Mouse (Mus musculus) limb, embryonic 11.5 days (tissue): ENCODE measurements at regions not wholly inside any gene's neighbourhood (a gene's known extent, or its start where the extent isn't known, plus 50 kb on each side); places are given as distances from the start of the nearest gene placed in this dataset.

Experiments
- ATAC-seq: fragments of 200-750 bp; cut with Nextera tagmentation; 2 replicates; pipeline ENCODE4 v1.8.0; 2017; ENCODE audit warnings: low read depth; ENCODE audit not compliant: insufficient number of reproducible peaks, low FRiP score, low TSS enrichment
- DNase-seq: peaks from one replicate; pipeline ENCODE4 v3.0.0-alpha.2; 2015; ENCODE audit warnings: low spot score
- H3K27ac ChIP-seq: fragments of 300-500 bp; sonication (generic); replicated peaks from 2 replicates; pipeline ENCODE4 v1.5.1; 2014; ENCODE audit warnings: low read depth, mild to moderate bottlenecking, low read length
- H3K27me3 ChIP-seq: fragments of 300-500 bp; sonication (generic); 2 replicates; pipeline ENCODE4 v1.6.1; 2014; ENCODE audit warnings: mild to moderate bottlenecking, low read length, mixed read lengths; ENCODE audit not compliant: control insufficient read depth, insufficient read depth
- H3K36me3 ChIP-seq: fragments of 300-500 bp; sonication (generic); 2 replicates; pipeline ENCODE4 v1.6.1; 2014; ENCODE audit warnings: mild to moderate bottlenecking, low read length, moderate library complexity, mixed read lengths; ENCODE audit not compliant: control insufficient read depth, insufficient read depth
- H3K4me1 ChIP-seq: fragments of 300-500 bp; sonication (generic); 2 replicates; pipeline ENCODE4 v1.6.1; 2014; ENCODE audit warnings: low read length, mixed read lengths; ENCODE audit not compliant: control insufficient read depth, insufficient read depth
- H3K4me2 ChIP-seq: fragments of 300-500 bp; sonication (generic); 2 replicates; pipeline ENCODE4 v1.6.1; 2014; ENCODE audit warnings: low read depth, mild to moderate bottlenecking, moderate library complexity; ENCODE audit not compliant: severe bottlenecking
- H3K4me3 ChIP-seq: fragments of 300-500 bp; sonication (generic); 2 replicates; pipeline ENCODE4 v1.5.1; 2014; ENCODE audit warnings: low read depth, low read length
- H3K9ac ChIP-seq: fragments of 300-500 bp; sonication (generic); 2 replicates; pipeline ENCODE4 v1.6.1; 2014; ENCODE audit warnings: mild to moderate bottlenecking, low read length
- H3K9me3 ChIP-seq: fragments of 300-500 bp; sonication (generic); 2 replicates; pipeline ENCODE4 v1.6.1; 2016; ENCODE audit warnings: low read length; ENCODE audit not compliant: control insufficient read depth
- WGBS: fragments of 180-500 bp; shearing (Covaris S2); extraction: QIAGEN DNeasy Blood & Tissue Kit; methylation state at CpG from one replicate; pipeline ENCODE4 v1.1.7; 2014; 5-methylcytosine and 5-hydroxymethylcytosine counted together

DNA sequence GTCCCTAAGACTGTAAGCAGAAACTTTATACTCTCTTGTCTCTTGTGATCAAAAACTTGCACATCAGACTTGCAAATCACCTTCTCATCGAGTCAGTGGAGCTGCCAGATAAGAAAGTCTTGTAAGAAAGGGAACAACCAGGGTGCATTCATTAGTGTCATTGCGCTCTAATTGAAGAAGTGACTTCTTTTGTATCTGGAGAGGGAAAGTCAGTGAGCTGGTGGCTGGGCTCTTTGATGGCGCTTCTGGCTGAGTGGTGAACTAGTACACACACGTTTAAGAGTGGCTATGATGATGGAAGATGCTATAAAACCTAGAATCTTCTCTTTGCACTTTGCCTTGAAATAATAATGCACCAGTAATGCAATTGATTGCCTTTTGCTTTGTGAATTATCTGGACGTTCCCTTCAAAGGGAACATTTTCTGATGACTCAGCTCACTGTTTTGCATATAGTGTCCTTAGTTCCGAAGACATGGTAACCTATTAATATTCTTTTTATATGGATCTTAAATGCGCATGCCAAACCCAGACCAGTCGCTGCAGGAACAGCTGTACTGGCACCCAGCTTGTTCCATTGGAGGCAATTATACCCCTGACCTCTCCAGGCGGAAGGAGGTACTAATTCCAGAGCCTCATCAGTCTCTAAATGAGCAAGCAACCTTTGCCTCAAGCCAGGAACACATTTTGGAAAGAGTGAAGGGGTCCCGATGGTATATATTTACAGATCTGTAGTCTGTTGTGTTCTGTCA, 147.3 kb upstream of the Cdh6 start:
- no peak for DNase-seq
- ATAC-seq: no peak
- no peaks in the 10 kb centered on the region for H3K27me3 ChIP-seq

DNA sequence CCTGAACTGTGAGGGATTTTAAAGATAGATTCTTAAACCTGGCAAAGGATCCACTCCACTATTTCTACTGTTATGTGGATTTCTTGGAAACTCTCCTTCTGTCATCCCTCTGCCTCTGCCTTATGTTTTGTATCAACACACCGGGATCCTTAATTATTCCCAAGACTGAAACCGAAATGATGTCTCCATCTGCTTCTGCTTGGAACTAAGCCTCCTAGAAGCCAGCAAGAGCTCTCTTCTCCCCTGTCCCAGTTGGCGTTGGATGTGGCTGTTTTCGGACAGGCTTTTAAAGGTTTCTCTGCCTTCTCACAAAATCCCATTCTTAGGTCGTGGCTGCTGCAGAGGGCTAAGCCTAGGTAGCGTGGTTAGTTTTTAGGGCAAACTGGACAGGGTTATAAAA, 131.1 kb upstream of the Cdh6 start:
- Histone ChIP-seq H3K9ac (no peak overlapping the region), H3K4me1 (no peaks in the 10 kb centered on the region), H3K36me3 (no peaks in the 10 kb centered on the region), H3K27ac (no peak overlapping the region), H3K9me3 (no peaks in the 10 kb centered on the region), H3K4me2 (no peak overlapping the region), H3K4me3 (no peak overlapping the region), H3K27me3 (no peaks in the 10 kb centered on the region)
- no peak for DNase-seq
- WGBS: 41% methylated on average over 6 of the region's 6 CpGs
- ATAC-seq: no peak

More for the DNA sequence above, 147.3 kb upstream of the Cdh6 start:
- no peak overlapping the region for H3K4me2 ChIP-seq
- H3K9ac ChIP-seq: no peak overlapping the region
- no peaks in the 10 kb centered on the region for H3K36me3 ChIP-seq
- 51% methylated on average over 10 of the region's 10 CpGs for WGBS
- no peak overlapping the region for H3K27ac ChIP-seq
- no peaks in the 10 kb centered on the region for H3K4me1 ChIP-seq
- H3K4me3 ChIP-seq: no peak overlapping the region
- no peaks in the 10 kb centered on the region for H3K9me3 ChIP-seq

DNA sequence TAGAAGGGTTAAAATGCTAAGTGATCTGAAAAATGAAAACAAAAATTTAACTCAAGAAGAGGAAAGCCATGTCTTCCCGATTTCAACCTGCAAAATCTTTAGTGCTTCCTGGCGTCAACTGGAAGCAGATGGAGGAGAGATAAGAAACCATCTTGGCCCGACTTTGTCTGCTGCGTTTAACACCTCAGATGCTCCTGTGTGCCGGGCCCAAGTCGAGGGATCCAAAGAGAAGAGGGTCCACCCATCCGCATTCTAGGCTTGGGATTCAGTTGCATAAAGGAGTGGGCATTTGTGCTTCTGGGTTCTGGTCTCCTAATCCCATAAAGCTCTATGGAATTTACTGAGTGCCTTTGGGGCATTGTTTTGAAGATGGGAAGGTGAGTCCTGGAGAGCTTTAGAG, 130.0 kb upstream of the Cdh6 start:
- DNase-seq (no peak), ATAC-seq (no peak)
- Histone ChIP-seq H3K4me1 (no peaks in the 10 kb centered on the region), H3K4me3 (no peak overlapping the region), H3K9ac (no peak overlapping the region), H3K27ac (no peak overlapping the region), H3K27me3 (no peaks in the 10 kb centered on the region), H3K9me3 (no peaks in the 10 kb centered on the region), H3K4me2 (no peak overlapping the region), H3K36me3 (no peaks in the 10 kb centered on the region)
- WGBS: 75% methylated on average over 7 of the region's 7 CpGs

DNA sequence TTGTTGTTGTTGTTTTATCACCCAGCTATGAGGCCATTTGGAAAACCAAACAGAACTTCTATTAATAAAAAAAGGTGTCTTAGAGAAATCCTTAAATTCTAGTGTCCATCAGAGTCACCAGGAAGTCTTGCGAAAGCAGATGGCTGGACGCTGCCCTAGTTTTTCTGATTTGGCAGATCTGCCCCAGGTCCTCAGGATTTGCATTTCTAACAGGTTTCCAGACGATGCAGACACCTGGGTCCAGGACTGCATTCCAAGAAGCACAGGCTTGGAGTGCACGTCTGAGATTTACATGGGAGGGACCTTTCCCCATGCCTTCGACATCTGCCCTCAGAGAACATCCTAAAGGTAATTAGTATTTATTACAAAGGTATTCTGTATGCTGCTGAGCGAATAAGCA, 129.2 kb upstream of the Cdh6 start:
- Histone ChIP-seq H3K27ac (no peak overlapping the region), H3K9me3 (no peaks in the 10 kb centered on the region), H3K36me3 (no peaks in the 10 kb centered on the region), H3K9ac (no peak overlapping the region), H3K4me3 (no peak overlapping the region), H3K4me1 (no peaks in the 10 kb centered on the region), H3K4me2 (no peak overlapping the region), H3K27me3 (no peaks in the 10 kb centered on the region)
- ATAC-seq: no peak
- 75% methylated on average over 6 of the region's 6 CpGs for WGBS
- no peak for DNase-seq

DNA sequence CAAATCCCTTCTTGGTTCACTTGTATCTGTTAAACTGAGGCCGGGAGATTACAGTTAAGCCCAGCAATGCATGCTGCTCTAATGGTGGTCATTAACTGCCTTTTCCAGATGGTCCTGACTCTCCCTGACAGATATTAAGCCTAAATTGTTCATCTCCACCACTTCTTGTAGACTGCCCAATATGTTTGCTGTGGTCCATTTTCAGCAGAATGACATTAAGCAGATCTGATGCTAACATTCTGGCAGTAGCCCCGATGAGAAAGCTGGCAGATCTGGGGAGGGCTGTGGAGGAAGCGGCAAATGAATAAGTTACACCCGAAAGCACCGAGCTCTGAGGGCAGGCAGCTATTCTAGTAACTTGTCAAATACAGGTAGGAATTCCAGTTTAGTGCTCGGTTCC, 123.5 kb upstream of the Cdh6 start:
- WGBS: 65% methylated on average over 6 of the region's 6 CpGs
- H3K27ac ChIP-seq: no peak overlapping the region

DNA sequence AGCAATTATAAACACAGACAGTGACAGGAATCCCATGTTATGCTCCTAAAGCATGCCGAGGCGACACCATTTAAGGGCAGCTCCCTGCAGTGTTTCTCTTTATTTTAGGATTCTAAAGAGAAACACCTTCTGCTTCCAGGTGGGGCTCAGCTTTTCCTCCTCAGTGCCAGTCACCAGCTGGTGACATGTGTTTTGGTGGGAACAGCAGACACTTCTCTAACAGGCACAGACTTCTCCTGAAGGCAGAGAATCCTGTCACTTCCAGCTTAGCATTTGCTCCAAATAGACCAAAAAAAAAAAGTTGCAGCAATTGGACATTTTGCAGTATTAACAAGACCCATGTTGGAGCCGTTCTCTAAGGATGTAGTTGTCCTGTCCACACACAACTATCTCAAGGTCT, 115.6 kb upstream of the Cdh6 start:
- Histone ChIP-seq H3K4me1 (no peaks in the 10 kb centered on the region), H3K9me3 (no peaks in the 10 kb centered on the region), H3K4me2 (no peak overlapping the region), H3K4me3 (no peak overlapping the region), H3K9ac (no peak overlapping the region), H3K27ac (no peak overlapping the region), H3K27me3 (no peaks in the 10 kb centered on the region), H3K36me3 (no peaks in the 10 kb centered on the region)
- WGBS: 85% methylated on average over 3 of the region's 3 CpGs
- no peak for DNase-seq
- no peak for ATAC-seq

More for the DNA sequence above, 123.5 kb upstream of the Cdh6 start:
- Histone ChIP-seq H3K36me3 (no peaks in the 10 kb centered on the region), H3K4me1 (no peaks in the 10 kb centered on the region), H3K9ac (no peak overlapping the region), H3K4me2 (no peak overlapping the region), H3K27me3 (no peaks in the 10 kb centered on the region), H3K9me3 (no peaks in the 10 kb centered on the region), H3K4me3 (no peak overlapping the region)
- ATAC-seq (no peak), DNase-seq (no peak)

DNA sequence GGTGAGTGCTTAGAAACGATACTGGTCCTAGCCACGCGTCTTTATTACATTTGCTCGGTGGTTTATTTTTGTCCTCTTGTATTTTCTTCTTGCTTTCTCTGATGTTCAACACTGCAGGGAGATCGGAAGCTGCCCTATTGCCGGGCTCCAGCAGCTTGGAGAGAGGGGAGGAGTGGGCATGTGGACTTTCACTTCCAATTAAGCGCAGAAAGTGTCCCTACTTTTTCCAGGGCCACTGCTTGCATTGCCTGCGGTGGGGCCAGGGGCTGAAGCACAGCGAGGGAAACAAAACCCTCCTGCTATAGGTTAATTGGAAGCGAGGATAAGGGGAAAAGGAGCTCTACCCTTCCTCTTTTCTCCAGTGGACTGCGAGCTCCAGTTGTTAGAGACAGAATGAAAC, 114.4 kb upstream of the Cdh6 start:
- no peak overlapping the region for H3K27ac ChIP-seq
- H3K4me2 ChIP-seq: no peak overlapping the region
- peak; percentile 39 for DNase-seq
- H3K9me3 ChIP-seq: no peaks in the 10 kb centered on the region
- H3K27me3 ChIP-seq: no peaks in the 10 kb centered on the region
- no peak for ATAC-seq
- H3K36me3 ChIP-seq: no peaks in the 10 kb centered on the region
- H3K4me3 ChIP-seq: no peak overlapping the region
- H3K4me1 ChIP-seq: no peaks in the 10 kb centered on the region
- H3K9ac ChIP-seq: no peak overlapping the region
- WGBS: 39% methylated on average over 11 of the region's 11 CpGs

DNA sequence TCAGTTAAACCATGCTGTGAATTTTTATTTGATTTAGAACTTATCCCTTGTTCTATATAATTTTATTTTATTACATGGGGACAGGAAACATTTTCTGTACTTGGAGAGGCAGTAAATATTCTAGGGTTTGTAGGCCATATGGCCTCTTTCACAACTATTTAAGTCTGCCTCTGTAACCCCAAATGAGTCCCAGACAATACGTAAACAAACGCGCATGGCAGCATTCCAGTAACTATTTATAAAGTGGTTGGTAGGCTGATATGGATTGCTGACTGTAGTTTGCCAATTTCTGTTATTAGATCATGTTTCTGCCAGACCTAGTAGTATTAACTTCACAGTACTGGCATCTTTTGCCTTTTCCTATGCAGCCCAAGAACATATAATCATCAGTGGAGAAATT, 111.9 kb upstream of the Cdh6 start:
- H3K4me3 ChIP-seq: no peak overlapping the region
- H3K4me2 ChIP-seq: no peak overlapping the region
- H3K27ac ChIP-seq: no peak overlapping the region
- ATAC-seq (no peak), DNase-seq (no peak)
- H3K9me3 ChIP-seq: no peaks in the 10 kb centered on the region
- 66% methylated on average over 3 of the region's 3 CpGs for WGBS
- H3K9ac ChIP-seq: no peak overlapping the region
- no peaks in the 10 kb centered on the region for H3K4me1 ChIP-seq
- no peaks in the 10 kb centered on the region for H3K36me3 ChIP-seq
- no peaks in the 10 kb centered on the region for H3K27me3 ChIP-seq

DNA sequence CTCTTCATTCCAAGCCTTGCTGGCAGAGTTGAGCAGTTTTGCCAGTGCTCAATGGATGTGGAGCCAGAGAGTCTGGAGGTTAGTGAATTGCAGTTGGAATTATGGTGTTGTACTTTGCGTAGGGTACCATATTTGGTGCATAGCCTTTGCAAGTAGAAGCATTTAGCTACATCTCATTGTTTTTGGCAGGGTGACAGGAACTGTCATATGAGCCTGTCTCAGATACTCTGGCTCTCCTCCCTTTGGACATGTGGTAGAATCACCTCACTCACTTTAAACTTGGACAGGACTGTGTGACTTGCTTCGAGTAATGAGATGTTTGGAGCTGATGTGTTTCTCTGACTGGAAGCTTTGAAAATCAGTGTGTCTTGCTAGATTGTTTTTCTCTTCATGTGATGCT, 110.7 kb upstream of the Cdh6 start:
- Histone ChIP-seq H3K9me3 (no peaks in the 10 kb centered on the region), H3K9ac (no peak overlapping the region), H3K36me3 (no peaks in the 10 kb centered on the region), H3K27me3 (no peaks in the 10 kb centered on the region), H3K4me1 (no peaks in the 10 kb centered on the region), H3K4me2 (no peak overlapping the region), H3K27ac (no peak overlapping the region), H3K4me3 (no peak overlapping the region)
- 89% methylated on average over 2 of the region's 2 CpGs for WGBS
- ATAC-seq (no peak), DNase-seq (no peak)
